Mouse (Mus musculus) megakaryocyte progenitor cell, adult 5-6 weeks (primary cell): ENCODE measurements around the gene Exoc6. TPM values are rescaled to one million over a fixed set of nuclear protein-coding genes. Genes with fewer than 3 reads are reported as not detected.

Experiments
- ATAC-seq: replicated peaks from 2 replicates; pipeline ENCODE4 v1.8.0; 2016; ENCODE audit warnings: mild to moderate bottlenecking, moderate TSS enrichment, inconsistent platforms; ENCODE audit not compliant: poor library complexity
- total RNA-seq, 2 experiments: library from RNA; stranded (forward) in 1 of 2; stranded (reverse) in 1 of 2; fragments of 157-497, 149-512 nt in 1 of 2; fragments of 200-1000 nt in 1 of 2; gene quantifications; 2 replicates each; pipeline versions ENCODE4 v1.2.3 to v1.2.4; 2015 to 2017

Gene Exoc6
- total RNA-seq, 2 experiments from 2014 or later, result 57.3 to 75.7 TPM

GRCm38 (mm10) chr19:37686347-37686746 is 136.1 kb downstream of the Exoc6 start:
- no peak for ATAC-seq

- ATAC-seq, result no peak
Measured at GRCm38 (mm10) chr19:37686941-37687850, 137.0 kb downstream of the Exoc6 start.

GRCm38 (mm10) chr19:37689478-37689877 is 139.3 kb downstream of the Exoc6 start:
- ATAC-seq, result no peak

- ATAC-seq, result no peak
Measured at GRCm38 (mm10) chr19:37690716-37691115, 140.5 kb downstream of the Exoc6 start.

- peak; percentile 61 for ATAC-seq
Measured at GRCm38 (mm10) chr19:37692879-37693278, 142.7 kb downstream of the Exoc6 start.

GRCm38 (mm10) chr19:37695146-37695545 is 144.9 kb downstream of the Exoc6 start:
- ATAC-seq, result no peak

- ATAC-seq, result no peak
Measured at GRCm38 (mm10) chr19:37695762-37696602, 145.8 kb downstream of the Exoc6 start.

- no peak for ATAC-seq
Measured at GRCm38 (mm10) chr19:37696603-37697334, 146.6 kb downstream of the Exoc6 start.

GRCm38 (mm10) chr19:37697335-37697636 is 147.1 kb downstream of the Exoc6 start:
- ATAC-seq, result no peak

GRCm38 (mm10) chr19:37697651-37698272 is 147.5 kb downstream of the Exoc6 start, which contains the start of gene Cyp26a1:
Gene Cyp26a1 (plus strand): TSS chr19:37697798.
- ATAC-seq, result no peak

GRCm38 (mm10) chr19:37698273-37699160 is 148.3 kb downstream of the Exoc6 start:
- ATAC-seq, result 0 out of 2 replicates have a peak, but pooled peaks have one; percentile 24

GRCm38 (mm10) chr19:37699711-37700110 is 149.5 kb downstream of the Exoc6 start:
- no peak for ATAC-seq

- ATAC-seq, result peak; percentile 43
Measured at GRCm38 (mm10) chr19:37702377-37703076, 152.3 kb downstream of the Exoc6 start.

GRCm38 (mm10) chr19:37703902-37704509 is 153.8 kb downstream of the Exoc6 start:
- ATAC-seq, result peak; percentile 80

GRCm38 (mm10) chr19:37705722-37706121 is 155.5 kb downstream of the Exoc6 start:
- no peak for ATAC-seq

GRCm38 (mm10) chr19:37714681-37715080 is 164.5 kb downstream of the Exoc6 start:
- ATAC-seq, result peak; percentile 54

- no peak for ATAC-seq
Measured at GRCm38 (mm10) chr19:37715980-37716379, 165.8 kb downstream of the Exoc6 start.

GRCm38 (mm10) chr19:37716524-37717175 is 166.4 kb downstream of the Exoc6 start:
- ATAC-seq, result no peak
